In genomic region chr16:9900196-9900595, GRCm38 (mm10) we compare ENCODE assay signal across 19 mouse cellular contexts.
"Had no signal": no experiment of that assay in that cellular context is flagged by ENCODE, and none has a peak within 500 bp of the region (broad histone marks: within the 10 kb centered on the region; RNA-seq: fewer than 3 reads in every experiment).

No protein-coding gene starts in this region.

- H3K4me1 ChIP-seq: limb, embryonic 12.5 days; limb, embryonic 15.5 days; midbrain, embryonic 12.5 days; midbrain, embryonic 15.5 days; neural tube, embryonic 12.5 days; neural tube, embryonic 15.5 days had no signal

- DNase-seq: kidney, postnatal 25 days; left cerebral cortex, postnatal 4 days; liver, postnatal 0 days; lung, embryonic 14.5 days; right cerebral cortex, adult 18-20 months; right cerebral cortex, postnatal 14 days; right cerebral cortex, postnatal 4 days; thymus, postnatal 36 days had no signal

- ATAC-seq: liver, postnatal 0 days; lung, postnatal 0 days; midbrain, embryonic 15.5 days had no signal

- H3K27ac ChIP-seq: kidney, postnatal 0 days; limb, embryonic 12.5 days; limb, embryonic 15.5 days; liver, embryonic 14.5 days; macrophage; midbrain, embryonic 12.5 days; midbrain, embryonic 15.5 days; neural tube, embryonic 12.5 days; neural tube, embryonic 15.5 days had no signal

- H3K27me3 ChIP-seq: limb, embryonic 12.5 days; limb, embryonic 15.5 days; midbrain, embryonic 12.5 days; midbrain, embryonic 15.5 days; neural tube, embryonic 12.5 days; neural tube, embryonic 15.5 days had no signal

- H3K9ac ChIP-seq: limb, embryonic 12.5 days; limb, embryonic 15.5 days; liver, embryonic 14.5 days; liver, postnatal 0 days; lung, embryonic 14.5 days; midbrain, embryonic 12.5 days; midbrain, embryonic 15.5 days; neural tube, embryonic 12.5 days; neural tube, embryonic 15.5 days had no signal

- H3K4me3 ChIP-seq: limb, embryonic 12.5 days; limb, embryonic 15.5 days; midbrain, embryonic 12.5 days; midbrain, embryonic 15.5 days; neural tube, embryonic 12.5 days; neural tube, embryonic 15.5 days had no signal

- H3K4me2 ChIP-seq: limb, embryonic 12.5 days; limb, embryonic 15.5 days; liver, embryonic 11.5 days; lung, embryonic 14.5 days; midbrain, embryonic 12.5 days; midbrain, embryonic 15.5 days; neural tube, embryonic 12.5 days; neural tube, embryonic 15.5 days had no signal

- H3K36me3 ChIP-seq: limb, embryonic 12.5 days; limb, embryonic 15.5 days; midbrain, embryonic 12.5 days; midbrain, embryonic 15.5 days; neural tube, embryonic 12.5 days; neural tube, embryonic 15.5 days had no signal

- H3K9me3 ChIP-seq: limb, embryonic 12.5 days; limb, embryonic 15.5 days; midbrain, embryonic 12.5 days; midbrain, embryonic 15.5 days; neural tube, embryonic 12.5 days; neural tube, embryonic 15.5 days had no signal
